Mouse (Mus musculus): Measurements from ENCODE around the gene Syt9.

DNA sequence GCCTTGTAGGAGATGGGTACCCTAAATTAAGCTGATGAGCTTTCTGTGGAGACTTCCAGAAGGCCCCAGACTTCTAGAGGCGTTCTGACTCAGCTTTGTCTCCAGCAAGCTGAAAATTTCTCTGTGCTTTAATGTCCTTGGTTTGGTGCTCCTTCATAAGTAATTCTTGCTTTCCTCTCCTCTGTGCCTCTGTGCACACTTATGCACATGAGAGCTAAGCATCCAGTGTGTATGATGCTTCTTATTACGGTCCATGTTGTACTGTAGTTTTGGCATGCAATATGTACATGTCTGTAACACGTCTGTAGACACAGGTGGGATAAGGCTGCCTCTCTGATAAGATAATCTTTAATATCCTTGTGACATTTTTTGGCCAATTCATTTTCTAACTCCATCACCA lies 227.4 kb downstream of the Syt9 start:
- TF ChIP-seq CTCF (IDR thresholded peaks at IDR 0.05; ENCODE audit: borderline replicate concordance, insufficient read depth, low read depth, low read length) = no peak
- no peak for TF ChIP-seq POLR2A (IDR thresholded peaks at IDR 0.05; ENCODE audit: borderline replicate concordance, insufficient read depth, low read length)

Measured in cerebellum, adult 2 months (tissue).